Mouse (Mus musculus): ENCODE measurements at regions not wholly inside any gene's neighbourhood (a gene's known extent, or its start where the extent isn't known, plus 50 kb on each side); places are given as distances from the start of the nearest gene placed in this dataset.

- Histone ChIP-seq H3K4me3 (no peak overlapping the region), H3K4me2 (replicated peaks) (no peak overlapping the region), H3K4me1 (no peaks in the 10 kb centered on the region), H3K27ac (replicated peaks) (no peak overlapping the region), H3K27me3 (no peaks in the 10 kb centered on the region), H3K36me3 (no peaks in the 10 kb centered on the region), H3K9me3 (no peaks in the 10 kb centered on the region), H3K9ac (replicated peaks) (no peak overlapping the region)
- ATAC-seq (replicated peaks), result no peak
- 85% methylated on average over 11 of the region's 11 CpGs for WGBS
Measured at GRCm38 (mm10) chr1:190639846-190640245, 271.7 kb downstream of the Rps6kc1 start.

GRCm38 (mm10) chr1:190634935-190635334, 276.6 kb downstream of the Rps6kc1 start:
- Histone ChIP-seq H3K27me3 (no peaks in the 10 kb centered on the region), H3K4me1 (peaks cover 5% of the 10 kb centered on the region; the same call in 1 of the 2 replicates), H3K4me2 (replicated peaks) (no peak overlapping the region), H3K9ac (replicated peaks) (no peak overlapping the region), H3K9me3 (no peaks in the 10 kb centered on the region), H3K4me3 (no peak overlapping the region), H3K27ac (replicated peaks) (no peak overlapping the region), H3K36me3 (no peaks in the 10 kb centered on the region)
- ATAC-seq (replicated peaks), result no peak
- WGBS, result 96% methylated on average over 2 of the region's 2 CpGs

GRCm38 (mm10) chr1:190631641-190632040, 279.9 kb downstream of the Rps6kc1 start:
- WGBS, result 29% methylated on average over 2 of the region's 2 CpGs
- Histone ChIP-seq H3K36me3 (no peaks in the 10 kb centered on the region), H3K27me3 (no peaks in the 10 kb centered on the region), H3K4me2 (replicated peaks) (no peak overlapping the region), H3K9ac (replicated peaks) (no peak overlapping the region), H3K4me1 (peaks cover 5% of the 10 kb centered on the region; the same call in 1 of the 2 replicates), H3K4me3 (no peak overlapping the region), H3K9me3 (no peaks in the 10 kb centered on the region), H3K27ac (replicated peaks) (no peak overlapping the region)
- no peak for ATAC-seq (replicated peaks)

- Histone ChIP-seq H3K9ac (replicated peaks) (no peak overlapping the region), H3K27ac (replicated peaks) (no peak overlapping the region), H3K4me3 (no peak overlapping the region), H3K4me2 (replicated peaks) (no peak overlapping the region), H3K27me3 (no peaks in the 10 kb centered on the region), H3K9me3 (no peaks in the 10 kb centered on the region), H3K4me1 (peaks cover 5% of the 10 kb centered on the region; the same call in 1 of the 2 replicates), H3K36me3 (no peaks in the 10 kb centered on the region)
- no peak for ATAC-seq (replicated peaks)
- WGBS, result 97% methylated on average over 5 of the region's 5 CpGs
Measured at GRCm38 (mm10) chr1:190630193-190630592, 281.4 kb downstream of the Rps6kc1 start.

GRCm38 (mm10) chr1:190623916-190624315, 287.7 kb downstream of the Rps6kc1 start:
- no peak overlapping the region for H3K27ac ChIP-seq (replicated peaks)
- WGBS, result 78% methylated on average over 8 of the region's 8 CpGs
- no peak for ATAC-seq (replicated peaks)
- H3K9me3 ChIP-seq, result no peaks in the 10 kb centered on the region
- no peak overlapping the region for H3K4me2 ChIP-seq (replicated peaks)
- no peaks in the 10 kb centered on the region for H3K4me1 ChIP-seq
- H3K4me3 ChIP-seq, result no peak overlapping the region
- no peak overlapping the region for H3K9ac ChIP-seq (replicated peaks)
- no peaks in the 10 kb centered on the region for H3K27me3 ChIP-seq
- H3K36me3 ChIP-seq, result no peaks in the 10 kb centered on the region

- WGBS, result 82% methylated on average over 3 of the region's 3 CpGs
- no peak overlapping the region for H3K4me3 ChIP-seq
- H3K9me3 ChIP-seq, result no peaks in the 10 kb centered on the region
- no peak for ATAC-seq (replicated peaks)
- no peak overlapping the region for H3K9ac ChIP-seq (replicated peaks)
- no peaks in the 10 kb centered on the region for H3K27me3 ChIP-seq
- H3K36me3 ChIP-seq, result no peaks in the 10 kb centered on the region
- H3K27ac ChIP-seq (replicated peaks), result no peak overlapping the region
- H3K4me2 ChIP-seq (replicated peaks), result no peak overlapping the region
- H3K4me1 ChIP-seq, result no peaks in the 10 kb centered on the region
Measured at GRCm38 (mm10) chr1:190600425-190600824, 311.1 kb downstream of the Rps6kc1 start.

- ATAC-seq (replicated peaks), result no peak
Measured at GRCm38 (mm10) chr1:190599622-190600021, 311.9 kb downstream of the Rps6kc1 start.

GRCm38 (mm10) chr1:190596209-190596608, 315.4 kb downstream of the Rps6kc1 start:
- Histone ChIP-seq H3K27ac (replicated peaks) (no peak overlapping the region), H3K36me3 (no peaks in the 10 kb centered on the region), H3K4me2 (replicated peaks) (no peak overlapping the region), H3K4me1 (no peaks in the 10 kb centered on the region), H3K9ac (replicated peaks) (no peak overlapping the region), H3K4me3 (no peak overlapping the region), H3K27me3 (no peaks in the 10 kb centered on the region), H3K9me3 (no peaks in the 10 kb centered on the region)
- no peak for ATAC-seq (replicated peaks)
- WGBS, result 87% methylated on average over 2 of the region's 2 CpGs

More at GRCm38 (mm10) chr1:190599622-190600021, 311.9 kb downstream of the Rps6kc1 start:
- H3K27ac ChIP-seq (replicated peaks), result no peak overlapping the region
- 93% methylated on average over 11 of the region's 11 CpGs for WGBS
- H3K36me3 ChIP-seq, result no peaks in the 10 kb centered on the region
- no peak overlapping the region for H3K4me2 ChIP-seq (replicated peaks)
- H3K4me3 ChIP-seq, result no peak overlapping the region
- no peaks in the 10 kb centered on the region for H3K9me3 ChIP-seq
- H3K27me3 ChIP-seq, result no peaks in the 10 kb centered on the region
- no peaks in the 10 kb centered on the region for H3K4me1 ChIP-seq
- H3K9ac ChIP-seq (replicated peaks), result no peak overlapping the region

GRCm38 (mm10) chr1:190591621-190592020, 319.9 kb downstream of the Rps6kc1 start:
- Histone ChIP-seq H3K36me3 (no peaks in the 10 kb centered on the region), H3K4me1 (no peaks in the 10 kb centered on the region), H3K9ac (replicated peaks) (no peak overlapping the region), H3K27ac (replicated peaks) (no peak overlapping the region), H3K27me3 (no peaks in the 10 kb centered on the region), H3K4me3 (no peak overlapping the region), H3K9me3 (no peaks in the 10 kb centered on the region), H3K4me2 (replicated peaks) (no peak overlapping the region)
- ATAC-seq (replicated peaks), result no peak
- WGBS, result 94% methylated on average over 7 of the region's 7 CpGs

GRCm38 (mm10) chr1:190589586-190589985, 322.0 kb downstream of the Rps6kc1 start:
- H3K27ac ChIP-seq (replicated peaks), result no peak overlapping the region
- H3K36me3 ChIP-seq, result no peaks in the 10 kb centered on the region
- no peak overlapping the region for H3K4me2 ChIP-seq (replicated peaks)
- no peaks in the 10 kb centered on the region for H3K4me1 ChIP-seq
- H3K4me3 ChIP-seq, result no peak overlapping the region
- no peak overlapping the region for H3K9ac ChIP-seq (replicated peaks)
- ATAC-seq (replicated peaks), result no peak
- 59% methylated on average over 2 of the region's 2 CpGs for WGBS
- no peaks in the 10 kb centered on the region for H3K27me3 ChIP-seq
- H3K9me3 ChIP-seq, result no peaks in the 10 kb centered on the region

- WGBS, result 79% methylated on average over 6 of the region's 6 CpGs
- Histone ChIP-seq H3K36me3 (no peaks in the 10 kb centered on the region), H3K27me3 (no peaks in the 10 kb centered on the region), H3K27ac (replicated peaks) (no peak overlapping the region), H3K4me2 (replicated peaks) (no peak overlapping the region), H3K4me3 (no peak overlapping the region), H3K4me1 (peaks cover 10% of the 10 kb centered on the region; the same call in 1 of the 2 replicates), H3K9me3 (no peaks in the 10 kb centered on the region), H3K9ac (replicated peaks) (no peak overlapping the region)
- ATAC-seq (replicated peaks), result no peak
Measured at GRCm38 (mm10) chr1:190583272-190583671, 328.3 kb downstream of the Rps6kc1 start.

GRCm38 (mm10) chr1:190580653-190581052, 330.9 kb downstream of the Rps6kc1 start:
- H3K27ac ChIP-seq (replicated peaks), result no peak overlapping the region
- ATAC-seq (replicated peaks), result no peak
- 71% methylated on average over 1 of the region's 1 CpGs for WGBS

GRCm38 (mm10) chr1:190570981-190571380, 340.6 kb downstream of the Rps6kc1 start:
- no peaks in the 10 kb centered on the region for H3K27me3 ChIP-seq
- no peak overlapping the region for H3K27ac ChIP-seq (replicated peaks)
- WGBS, result 51% methylated on average over 4 of the region's 4 CpGs
- H3K9me3 ChIP-seq, result no peaks in the 10 kb centered on the region
- no peak overlapping the region for H3K4me2 ChIP-seq (replicated peaks)
- H3K36me3 ChIP-seq, result no peaks in the 10 kb centered on the region
- H3K4me3 ChIP-seq, result no peak overlapping the region
- H3K9ac ChIP-seq (replicated peaks), result no peak overlapping the region
- ATAC-seq (replicated peaks), result no peak
- H3K4me1 ChIP-seq, result no peaks in the 10 kb centered on the region

More at GRCm38 (mm10) chr1:190580653-190581052, 330.9 kb downstream of the Rps6kc1 start:
- H3K36me3 ChIP-seq, result no peaks in the 10 kb centered on the region
- H3K4me3 ChIP-seq, result no peak overlapping the region
- peaks cover 10% of the 10 kb centered on the region; the same call in 1 of the 2 replicates for H3K4me1 ChIP-seq
- no peaks in the 10 kb centered on the region for H3K27me3 ChIP-seq
- H3K4me2 ChIP-seq (replicated peaks), result no peak overlapping the region
- no peaks in the 10 kb centered on the region for H3K9me3 ChIP-seq
- H3K9ac ChIP-seq (replicated peaks), result no peak overlapping the region
